Mouse (Mus musculus) CH12.LX (cell line): ENCODE results near the gene Defa28.
"Not testable (repeated sequence)": the region's sequence is repeated elsewhere in the genome, so short reads cannot be mapped to it uniquely, and the experiment has no call there.

Experiments used
- E2F4 ChIP-seq: IDR thresholded peaks from 2 replicates; pipeline ENCODE4 v1.6.1; 2011; ENCODE audit warnings: low read depth, low read length, improper control_type of control experiment; ENCODE audit not compliant: insufficient replicate concordance
- POLR2A ChIP-seq: IDR thresholded peaks from 2 replicates; pipeline ENCODE4 v1.6.1; 2011; ENCODE audit warnings: low read depth, mild to moderate bottlenecking, improper control_type of control experiment, low read length
- RAD21 ChIP-seq: IDR thresholded peaks from 2 replicates; pipeline ENCODE4 v1.6.1; 2011; ENCODE audit warnings: low read depth, mild to moderate bottlenecking, low read length, improper control_type of control experiment, moderate library complexity
- USF1 ChIP-seq: IDR thresholded peaks from 2 replicates; pipeline ENCODE4 v1.6.1; 2014; ENCODE audit warnings: low read depth, mild to moderate bottlenecking, inconsistent platforms, low read length, improper control_type of control experiment
- USF2 ChIP-seq: conservative IDR thresholded peaks from 2 replicates; pipeline ENCODE4 v1.6.1; 2011; ENCODE audit warnings: low read depth, low read length, improper control_type of control experiment

DNA sequence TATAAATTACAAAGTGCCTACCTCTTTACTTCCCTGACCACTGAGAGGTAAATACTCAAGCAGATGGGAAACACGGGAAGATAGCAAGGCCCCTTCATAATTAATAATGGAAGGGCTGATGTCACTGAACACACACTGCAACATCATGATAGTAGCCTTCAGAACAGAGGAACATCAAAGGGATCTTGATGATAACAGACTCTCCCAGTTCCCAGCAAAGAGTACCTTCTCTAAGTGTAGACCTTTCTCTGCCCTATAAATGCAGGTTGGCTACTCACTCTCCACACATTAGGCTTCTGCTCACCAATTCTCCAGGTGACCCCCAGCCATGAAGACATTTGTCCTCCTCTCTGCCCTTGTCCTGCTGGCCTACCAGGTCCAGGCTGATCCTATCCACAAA lies 17.7 kb upstream of the Defa28 start, which contains the start of gene Defa37:
- not testable (repeated sequence) for TF ChIP-seq RAD21, USF2, USF1, E2F4, POLR2A
